Mouse (Mus musculus): ENCODE results near the gene Efcab2.

GRCm38 (mm10) chr1:178368548-178369271, 37.2 kb upstream of the Efcab2 start:
- TF ChIP-seq GATA1 (IDR thresholded peaks at IDR 0.05; ENCODE audit: borderline replicate concordance, low read length) (no peak), FLI1 (IDR thresholded peaks at IDR 0.05; ENCODE audit: low read length) (no peak)

All from megakaryocyte, embryonic 14.5 days (primary cell).